Mouse (Mus musculus) myocyte (in vitro differentiated cells): ENCODE results near the gene Lgals9. TPM values are rescaled to one million over a fixed set of nuclear protein-coding genes. Genes with fewer than 3 reads are reported as not detected.

Experiments
- H3K27me3 ChIP-seq: one replicate; pipeline ENCODE4 v1.6.1; 2011; ENCODE audit not compliant: control insufficient read depth, insufficient read depth, insufficient read length
- H3K36me3 ChIP-seq: one replicate; pipeline ENCODE4 v1.6.1; 2011; ENCODE audit not compliant: control insufficient read depth, insufficient read depth
- H3K4me2 ChIP-seq: one replicate; pipeline ENCODE4 v1.6.1; 2011; ENCODE audit warnings: low read depth, control low read depth
- H3K4me3 ChIP-seq: one replicate; pipeline ENCODE4 v1.5.1; 2011; ENCODE audit warnings: mild to moderate bottlenecking, control low read depth, moderate library complexity
- H3K79me2 ChIP-seq: one replicate; pipeline ENCODE4 v1.6.1; 2011; ENCODE audit not compliant: control insufficient read depth, insufficient read depth
- H3ac ChIP-seq: one replicate; pipeline ENCODE4 v1.6.1; 2011; ENCODE audit not compliant: control insufficient read depth, insufficient read length
- CEBPB ChIP-seq: IDR thresholded peaks from 2 replicates; pipeline ENCODE4 v1.6.1; 2011; ENCODE audit warnings: mild to moderate bottlenecking, moderate library complexity; ENCODE audit not compliant: poor library complexity, insufficient read depth, severe bottlenecking
- E2F4 ChIP-seq: IDR thresholded peaks from one replicate; pipeline ENCODE4 v1.6.1; 2011; ENCODE audit warnings: mild to moderate bottlenecking, control low read depth, moderate library complexity; ENCODE audit not compliant: insufficient read depth
- MAX ChIP-seq: IDR thresholded peaks from one replicate; pipeline ENCODE4 v1.6.1; 2011; ENCODE audit warnings: low read depth, mild to moderate bottlenecking, control low read depth
- MYOD1 ChIP-seq, 3 experiments: IDR thresholded peaks; one replicate each; pipeline ENCODE4 v1.6.1; 2011; ENCODE audit warnings: control low read depth in 2 of 3, low read depth in 2 of 3, mild to moderate bottlenecking in 2 of 3, moderate library complexity in 1 of 3; ENCODE audit not compliant: insufficient read length in 2 of 3, control insufficient read depth in 1 of 3
- MYOG ChIP-seq, 3 experiments: IDR thresholded peaks; one replicate each; pipeline ENCODE4 v1.6.1; 2011; ENCODE audit warnings: control low read depth in 2 of 3, low read depth in 2 of 3, mild to moderate bottlenecking in 2 of 3; ENCODE audit not compliant: insufficient read length in 2 of 3, control insufficient read depth in 1 of 3, insufficient read depth in 1 of 3
- POLR2A ChIP-seq: IDR thresholded peaks from one replicate; pipeline ENCODE4 v1.6.1; 2011; ENCODE audit warnings: low read depth, mild to moderate bottlenecking, control low read depth, moderate library complexity; ENCODE audit not compliant: insufficient read length
- POLR2AphosphoS2 ChIP-seq: IDR thresholded peaks from one replicate; pipeline ENCODE4 v1.6.1; 2011; ENCODE audit warnings: low read depth, control low read depth; ENCODE audit not compliant: insufficient read length
- REST ChIP-seq: IDR thresholded peaks from one replicate; pipeline ENCODE4 v1.6.1; 2011; ENCODE audit warnings: mild to moderate bottlenecking, control low read depth, moderate library complexity; ENCODE audit not compliant: insufficient read depth, insufficient read length
- SRF ChIP-seq: IDR thresholded peaks from one replicate; pipeline ENCODE4 v1.6.1; 2011; ENCODE audit warnings: low read depth; ENCODE audit not compliant: control insufficient read depth, insufficient read length
- TCF12 ChIP-seq: IDR thresholded peaks from one replicate; pipeline ENCODE4 v1.6.1; 2011; ENCODE audit warnings: mild to moderate bottlenecking, control low read depth; ENCODE audit not compliant: poor library complexity, insufficient read depth, severe bottlenecking
- TCF3 ChIP-seq: IDR thresholded peaks from one replicate; pipeline ENCODE4 v1.6.1; 2011; ENCODE audit warnings: low read depth, control low read depth; ENCODE audit not compliant: insufficient read length
- USF1 ChIP-seq: IDR thresholded peaks from one replicate; pipeline ENCODE4 v1.6.1; 2011; ENCODE audit warnings: low read depth, mild to moderate bottlenecking, control low read depth, moderate library complexity
- polyA plus RNA-seq: library from polyadenylated mRNA; unstranded; fragments of >200 nt; fragmentation: generic; extraction: Trizol; gene quantifications from one replicate; pipeline ENCODE4 v1.2.1, GENCODE M21; 2012; ENCODE audit warnings: missing spikeins

The Lgals9 gene
- 20.9 TPM for polyA plus RNA-seq

GRCm38 (mm10) chr11:78984483-78985177 is at the start of gene Lgals9:
Gene Lgals9, minus strand, starts transcription at chr11:78984946.
- no peaks in the 10 kb centered on the region for H3K27me3 ChIP-seq
- H3K36me3 ChIP-seq: no peaks in the 10 kb centered on the region
- peak within 1 kb of the TSS; percentile 89 for H3K4me2 ChIP-seq
- no peak within 1 kb of the TSS for H3ac ChIP-seq
- peak within 1 kb of the TSS; percentile 16 for H3K4me3 ChIP-seq
- no peaks in the 10 kb centered on the region for H3K79me2 ChIP-seq
- no peak for TF ChIP-seq MYOG (IDR thresholded peaks at IDR 0.05; ENCODE audit: control insufficient read depth in 1 of 3, insufficient read depth in 1 of 3, insufficient read length in 2 of 3, low read depth in 2 of 3)
- TF ChIP-seq TCF3: no peak
- peak; percentile 40 for TF ChIP-seq POLR2AphosphoS2
- TF ChIP-seq USF1: peak; percentile 90
- TF ChIP-seq MAX: no peak
- TF ChIP-seq TCF12: no peak
- peak; percentile 78 for TF ChIP-seq POLR2A
- no peak for TF ChIP-seq E2F4
- TF ChIP-seq SRF: no peak

GRCm38 (mm10) chr11:79033636-79034035 is 48.9 kb upstream of the Lgals9 start:
- no peak for TF ChIP-seq MYOD1 (IDR thresholded peaks at IDR 0.05; ENCODE audit: control insufficient read depth in 1 of 3, insufficient read length in 2 of 3, low read depth in 2 of 3)
- TF ChIP-seq SRF: no peak
- no peak for TF ChIP-seq REST
- no peak for TF ChIP-seq POLR2AphosphoS2
- TF ChIP-seq E2F4: no peak
- no peak for TF ChIP-seq MAX
- TF ChIP-seq USF1: no peak
- no peak for TF ChIP-seq TCF12
- TF ChIP-seq CEBPB: no peak
- no peak for TF ChIP-seq MYOG (IDR thresholded peaks at IDR 0.05; ENCODE audit: control insufficient read depth in 1 of 3, insufficient read depth in 1 of 3, insufficient read length in 2 of 3, low read depth in 2 of 3)
- no peak for TF ChIP-seq POLR2A
- no peak for TF ChIP-seq TCF3

GRCm38 (mm10) chr11:79033021-79033420 is 48.3 kb upstream of the Lgals9 start:
- Histone ChIP-seq H3K79me2 (no peaks in the 10 kb centered on the region), H3K4me3 (no peak overlapping the region), H3K27me3 (no peaks in the 10 kb centered on the region), H3K36me3 (no peaks in the 10 kb centered on the region), H3K4me2 (no peak overlapping the region), H3ac (no peak overlapping the region)
- TF ChIP-seq SRF: no peak
- no peak for TF ChIP-seq CEBPB
- no peak for TF ChIP-seq TCF3
- TF ChIP-seq MAX: no peak
- no peak for TF ChIP-seq REST
- TF ChIP-seq USF1: no peak
- TF ChIP-seq POLR2A: no peak
- no peak for TF ChIP-seq TCF12
- no peak for TF ChIP-seq MYOD1 (IDR thresholded peaks at IDR 0.05; ENCODE audit: control insufficient read depth in 1 of 3, insufficient read length in 2 of 3, low read depth in 2 of 3)
- TF ChIP-seq MYOG (IDR thresholded peaks at IDR 0.05; ENCODE audit: control insufficient read depth in 1 of 3, insufficient read depth in 1 of 3, insufficient read length in 2 of 3, low read depth in 2 of 3): no peak
- TF ChIP-seq POLR2AphosphoS2: no peak
- no peak for TF ChIP-seq E2F4

More at GRCm38 (mm10) chr11:79033636-79034035, 48.9 kb upstream of the Lgals9 start:
- Histone ChIP-seq H3K27me3 (no peaks in the 10 kb centered on the region), H3K79me2 (no peaks in the 10 kb centered on the region), H3ac (no peak overlapping the region), H3K4me3 (no peak overlapping the region), H3K36me3 (no peaks in the 10 kb centered on the region), H3K4me2 (no peak overlapping the region)

- Histone ChIP-seq H3K79me2 (no peaks in the 10 kb centered on the region), H3K27me3 (no peaks in the 10 kb centered on the region), H3K4me3 (no peak overlapping the region), H3ac (no peak overlapping the region), H3K36me3 (no peaks in the 10 kb centered on the region), H3K4me2 (no peak overlapping the region)
- TF ChIP-seq SRF (no peak), TCF12 (no peak), POLR2A (no peak), MYOG (IDR thresholded peaks at IDR 0.05; ENCODE audit: control insufficient read depth in 1 of 3, insufficient read depth in 1 of 3, insufficient read length in 2 of 3, low read depth in 2 of 3) (no peak), POLR2AphosphoS2 (no peak), TCF3 (no peak), MAX (no peak), E2F4 (no peak), USF1 (no peak), CEBPB (no peak), REST (no peak), MYOD1 (IDR thresholded peaks at IDR 0.05; ENCODE audit: control insufficient read depth in 1 of 3, insufficient read length in 2 of 3, low read depth in 2 of 3) (no peak)
Observed at GRCm38 (mm10) chr11:79031452-79031746, 46.7 kb upstream of the Lgals9 start.
